Mouse (Mus musculus) hindbrain, embryonic 14.5 days (tissue): ENCODE measurements at regions not wholly inside any gene's neighbourhood (a gene's known extent, or its start where the extent isn't known, plus 50 kb on each side); places are given as distances from the start of the nearest gene placed in this dataset.

ENCODE experiments used
- ATAC-seq: fragments of 200-750 bp; cut with Nextera tagmentation; 2 replicates; pipeline ENCODE4 v1.8.0; 2017; ENCODE audit warnings: moderate number of reproducible peaks, mild to moderate bottlenecking, moderate TSS enrichment, moderate library complexity; ENCODE audit not compliant: low FRiP score
- DNase-seq: peaks from one replicate; pipeline ENCODE4 v3.0.0-alpha.2; 2015; ENCODE audit warnings: low spot score
- H3K27ac ChIP-seq: fragments of 300-500 bp; sonication (generic); 2 replicates; pipeline ENCODE4 v1.5.1; 2014; ENCODE audit warnings: mild to moderate bottlenecking, moderate library complexity
- H3K27me3 ChIP-seq: fragments of 300-500 bp; sonication (generic); 2 replicates; pipeline ENCODE4 v1.6.1; 2014; ENCODE audit warnings: mild to moderate bottlenecking, low read length, mixed read lengths; ENCODE audit not compliant: control insufficient read depth, insufficient read depth
- H3K36me3 ChIP-seq: fragments of 300-500 bp; sonication (generic); replicated peaks from 2 replicates; pipeline ENCODE4 v1.6.1; 2014; ENCODE audit not compliant: control insufficient read depth, insufficient read depth
- H3K4me1 ChIP-seq: fragments of 300-500 bp; sonication (generic); replicated peaks from 2 replicates; pipeline ENCODE4 v1.6.1; 2014; ENCODE audit warnings: antibody characterized with exemption, low read length, mixed read lengths; ENCODE audit not compliant: control insufficient read depth, insufficient read depth
- H3K4me2 ChIP-seq: fragments of 300-500 bp; sonication (generic); replicated peaks from 2 replicates; pipeline ENCODE4 v1.6.1; 2014; ENCODE audit warnings: mild to moderate bottlenecking, moderate library complexity
- H3K4me3 ChIP-seq: fragments of 300-500 bp; sonication (generic); replicated peaks from 2 replicates; pipeline ENCODE4 v1.5.1; 2014; ENCODE audit warnings: mild to moderate bottlenecking, low read length
- H3K9ac ChIP-seq: fragments of 300-500 bp; sonication (generic); 2 replicates; pipeline ENCODE4 v1.6.1; 2014
- H3K9me3 ChIP-seq: fragments of 300-500 bp; sonication (generic); 2 replicates; pipeline ENCODE4 v1.6.1; 2016; ENCODE audit warnings: low read length; ENCODE audit not compliant: control insufficient read depth
- WGBS: fragments of 180-500 bp; shearing (Covaris S2); extraction: QIAGEN DNeasy Blood & Tissue Kit; methylation state at CpG from one replicate; pipeline ENCODE4 v1.1.7; 2014; 5-methylcytosine and 5-hydroxymethylcytosine counted together

DNA sequence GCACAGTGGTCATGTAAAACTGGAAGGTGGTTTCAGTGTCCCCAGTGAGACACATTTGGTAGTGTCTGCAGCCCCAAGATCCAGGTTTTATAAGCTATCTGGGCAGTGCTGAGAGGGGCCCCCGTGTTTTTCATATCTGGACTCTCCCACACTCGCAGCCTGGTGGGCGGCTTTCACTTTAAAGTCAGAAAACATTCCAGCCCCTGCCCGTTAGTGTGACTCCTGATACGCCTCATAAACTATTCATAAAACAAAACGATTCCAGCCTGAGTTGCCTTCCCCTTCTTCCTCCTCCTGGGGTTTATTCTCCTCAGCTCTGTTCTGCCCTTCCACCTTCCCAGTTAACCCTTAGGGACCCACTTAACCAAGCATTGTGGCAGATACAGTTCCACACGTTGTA, 159.6 kb downstream of the Wnt5a start:
- Histone ChIP-seq H3K27me3 (no peaks in the 10 kb centered on the region), H3K4me2 (no peak overlapping the region), H3K4me3 (no peak overlapping the region), H3K36me3 (no peaks in the 10 kb centered on the region), H3K9ac (no peak overlapping the region), H3K27ac (no peak overlapping the region), H3K9me3 (no peaks in the 10 kb centered on the region), H3K4me1 (0 out of 2 replicates have a peak, but pooled peaks cover 8% of the 10 kb centered on the region)
- no peak for DNase-seq
- ATAC-seq = no peak
- 27% methylated on average over 7 of the region's 7 CpGs for WGBS

DNA sequence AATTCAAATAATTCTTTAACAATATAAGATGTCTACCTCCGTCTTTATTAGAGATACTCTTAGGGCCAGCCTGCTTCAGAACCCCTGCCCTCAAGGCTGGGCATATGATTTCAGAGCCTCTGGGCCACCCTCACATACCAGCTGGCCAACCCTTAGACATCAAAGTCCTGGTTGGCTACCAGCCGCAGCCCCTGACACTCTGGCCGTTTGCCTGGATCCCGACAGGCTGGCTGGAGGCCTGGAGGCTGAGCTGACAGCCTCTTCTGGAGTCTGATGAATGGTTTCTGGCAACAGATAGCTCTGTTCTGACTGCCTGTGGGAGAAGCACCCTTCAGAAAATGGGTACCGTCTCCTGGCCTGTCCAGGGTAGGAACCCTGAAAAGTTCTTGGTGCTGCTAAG, 170.9 kb downstream of the Wnt5a start:
- H3K4me3 ChIP-seq = no peak overlapping the region
- DNase-seq = peak; percentile 76
- peak; percentile 51; the same call in 1 of the 2 replicates for ATAC-seq

DNA sequence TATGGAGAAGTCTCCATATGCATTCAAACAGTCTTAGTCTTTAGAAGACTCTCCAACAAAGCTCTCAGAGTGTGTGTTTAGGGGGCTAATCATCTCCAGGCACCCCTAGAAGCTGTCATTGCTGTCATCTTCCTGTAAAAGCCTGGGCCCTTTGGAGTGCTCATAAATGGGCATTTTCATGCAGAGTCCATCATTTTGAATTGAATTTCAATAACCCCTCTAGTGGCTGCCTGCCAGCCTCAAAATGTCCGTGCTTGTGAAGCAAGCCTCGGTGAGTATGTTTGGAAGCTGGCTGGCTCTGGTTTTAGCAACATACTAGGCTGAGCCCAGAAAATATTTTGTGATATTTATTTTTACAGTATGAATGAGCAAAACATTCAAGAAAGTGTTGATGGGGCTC, 195.2 kb downstream of the Wnt5a start:
- H3K4me2 ChIP-seq = no peak overlapping the region
- H3K27ac ChIP-seq = no peak overlapping the region
- DNase-seq = peak; percentile 46
- WGBS = 54% methylated on average over 2 of the region's 2 CpGs
- no peak overlapping the region for H3K4me3 ChIP-seq
- H3K27me3 ChIP-seq = no peaks in the 10 kb centered on the region
- H3K36me3 ChIP-seq = no peaks in the 10 kb centered on the region
- H3K9me3 ChIP-seq = no peaks in the 10 kb centered on the region
- H3K4me1 ChIP-seq = no peaks in the 10 kb centered on the region
- H3K9ac ChIP-seq = no peak overlapping the region
- no peak for ATAC-seq

More for the DNA sequence above, 170.9 kb downstream of the Wnt5a start:
- Histone ChIP-seq H3K9me3 (no peaks in the 10 kb centered on the region), H3K4me2 (no peak overlapping the region), H3K9ac (no peak overlapping the region), H3K27ac (no peak overlapping the region), H3K27me3 (no peaks in the 10 kb centered on the region), H3K36me3 (no peaks in the 10 kb centered on the region), H3K4me1 (0 out of 2 replicates have a peak, but pooled peaks cover 4% of the 10 kb centered on the region)
- WGBS = 46% methylated on average over 5 of the region's 5 CpGs

DNA sequence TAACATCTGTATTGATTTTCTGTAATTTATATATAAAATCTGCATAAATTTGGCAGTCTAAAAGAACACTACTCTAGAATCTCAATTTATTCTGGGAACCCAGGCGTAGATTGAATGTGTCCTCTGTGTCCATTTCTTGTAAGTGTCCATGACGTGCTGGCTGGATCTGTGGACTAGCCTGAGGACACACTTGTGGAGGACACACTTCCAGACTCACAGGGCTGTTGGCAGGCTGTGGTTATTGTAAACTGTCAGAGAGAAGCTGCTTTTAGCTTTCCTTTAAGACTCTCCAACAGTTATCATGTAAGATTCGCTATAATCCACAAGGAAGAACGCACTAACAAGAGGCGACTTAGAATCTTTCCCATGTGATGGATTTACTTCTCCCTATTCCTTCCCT, 200.2 kb downstream of the Wnt5a start:
- Histone ChIP-seq H3K9ac (no peak overlapping the region), H3K27ac (no peak overlapping the region), H3K27me3 (no peaks in the 10 kb centered on the region), H3K4me2 (no peak overlapping the region), H3K36me3 (no peaks in the 10 kb centered on the region), H3K4me1 (no peaks in the 10 kb centered on the region), H3K4me3 (no peak overlapping the region), H3K9me3 (no peaks in the 10 kb centered on the region)
- WGBS = 98% methylated on average over 5 of the region's 5 CpGs
- DNase-seq (no peak), ATAC-seq (no peak)

DNA sequence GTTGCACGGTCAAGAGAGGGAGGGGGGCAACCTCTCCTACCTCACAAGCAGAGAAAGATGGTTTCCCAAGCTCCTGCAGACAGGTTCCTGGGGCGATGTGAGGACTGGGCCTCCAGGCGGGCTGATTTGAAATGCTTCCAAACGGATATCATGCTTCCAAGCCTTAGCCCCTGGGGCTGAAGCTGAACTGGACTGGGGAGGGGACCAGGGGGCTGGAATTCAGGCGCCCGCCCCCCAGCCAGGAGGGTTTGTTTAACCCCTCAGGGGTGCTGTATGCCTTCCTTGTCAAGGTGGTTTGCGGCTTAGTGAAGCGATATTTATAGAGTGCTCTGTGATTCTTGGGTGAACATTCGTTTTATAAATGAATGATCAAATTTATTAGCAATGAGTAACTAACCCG, 210.0 kb downstream of the Wnt5a start:
- Histone ChIP-seq H3K4me2 (no peak overlapping the region), H3K9me3 (no peaks in the 10 kb centered on the region)

DNA sequence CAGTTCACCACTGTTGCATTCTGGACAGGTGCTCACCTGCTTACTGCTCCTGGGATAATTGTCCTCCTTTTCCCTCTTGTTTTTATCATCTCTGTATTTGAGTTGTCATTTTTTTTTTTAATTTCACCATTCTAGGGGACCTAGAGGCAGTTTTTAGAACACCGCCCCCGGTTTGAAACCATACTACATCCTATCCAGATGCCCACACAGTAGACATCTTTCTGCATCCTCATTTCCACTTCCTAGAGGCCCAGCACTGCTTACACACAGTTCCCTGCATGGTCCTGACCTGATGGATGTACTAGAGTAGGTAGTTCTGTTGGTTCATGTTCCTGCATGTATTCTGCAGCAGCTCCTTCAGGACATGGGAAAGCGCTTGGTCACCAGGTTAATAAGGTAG, 216.0 kb downstream of the Wnt5a start:
- Histone ChIP-seq H3K36me3 (no peaks in the 10 kb centered on the region), H3K9me3 (no peaks in the 10 kb centered on the region), H3K4me1 (no peaks in the 10 kb centered on the region), H3K9ac (no peak overlapping the region), H3K4me2 (no peak overlapping the region), H3K27ac (no peak overlapping the region), H3K4me3 (no peak overlapping the region), H3K27me3 (no peaks in the 10 kb centered on the region)
- DNase-seq = no peak
- 93% methylated on average over 3 of the region's 3 CpGs for WGBS
- no peak for ATAC-seq

More for the DNA sequence above, 210.0 kb downstream of the Wnt5a start:
- DNase-seq = no peak
- no peak overlapping the region for H3K27ac ChIP-seq
- H3K9ac ChIP-seq = no peak overlapping the region
- no peaks in the 10 kb centered on the region for H3K36me3 ChIP-seq
- 68% methylated on average over 10 of the region's 10 CpGs for WGBS
- ATAC-seq = no peak
- H3K27me3 ChIP-seq = no peaks in the 10 kb centered on the region
- H3K4me1 ChIP-seq = no peaks in the 10 kb centered on the region
- H3K4me3 ChIP-seq = no peak overlapping the region

DNA sequence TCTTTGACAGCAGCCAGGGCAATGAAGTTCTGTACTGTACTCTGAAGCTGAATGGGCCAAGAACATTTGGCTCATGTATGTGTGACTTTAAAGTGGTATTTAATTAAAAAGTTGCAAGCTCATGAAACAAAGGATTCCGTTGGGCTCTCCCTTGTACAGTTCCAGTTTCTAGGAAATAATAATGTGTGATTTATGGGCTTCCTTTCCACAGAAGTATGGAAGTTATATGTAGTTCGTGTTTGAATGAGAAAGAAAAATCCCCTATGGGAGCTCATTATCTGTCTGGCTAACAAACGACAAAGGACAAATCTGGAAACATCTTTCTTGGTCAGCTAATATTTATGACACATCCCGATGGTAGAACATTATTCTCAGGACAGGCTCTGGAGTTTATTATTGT, 221.1 kb downstream of the Wnt5a start:
- Histone ChIP-seq H3K27ac (no peak overlapping the region), H3K4me2 (no peak overlapping the region), H3K9me3 (no peaks in the 10 kb centered on the region), H3K4me3 (no peak overlapping the region), H3K27me3 (no peaks in the 10 kb centered on the region), H3K9ac (no peak overlapping the region), H3K4me1 (no peaks in the 10 kb centered on the region), H3K36me3 (no peaks in the 10 kb centered on the region)
- ATAC-seq (no peak), DNase-seq (no peak)
- 76% methylated on average over 4 of the region's 4 CpGs for WGBS

DNA sequence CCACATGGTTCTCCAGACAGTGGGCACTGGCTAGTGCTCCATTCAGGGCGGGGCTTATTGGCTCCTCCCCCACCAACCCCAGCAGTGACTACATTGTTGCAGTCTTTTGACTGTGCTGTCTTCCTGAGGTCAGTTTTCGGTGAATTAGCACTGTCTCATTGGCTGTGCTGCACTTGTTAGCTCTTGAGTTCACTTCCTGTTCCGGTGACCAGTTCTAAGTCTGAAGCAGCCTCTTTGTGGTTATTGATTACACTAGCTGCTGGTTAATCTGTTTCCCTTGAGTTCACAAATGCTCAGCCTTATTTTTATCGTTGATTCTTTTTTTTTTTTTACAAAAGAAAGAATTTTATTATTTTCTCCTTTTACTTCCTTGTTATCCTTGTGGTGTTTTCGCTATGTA, 228.9 kb downstream of the Wnt5a start:
- ATAC-seq = no peak
- 81% methylated on average over 5 of the region's 5 CpGs for WGBS

DNA sequence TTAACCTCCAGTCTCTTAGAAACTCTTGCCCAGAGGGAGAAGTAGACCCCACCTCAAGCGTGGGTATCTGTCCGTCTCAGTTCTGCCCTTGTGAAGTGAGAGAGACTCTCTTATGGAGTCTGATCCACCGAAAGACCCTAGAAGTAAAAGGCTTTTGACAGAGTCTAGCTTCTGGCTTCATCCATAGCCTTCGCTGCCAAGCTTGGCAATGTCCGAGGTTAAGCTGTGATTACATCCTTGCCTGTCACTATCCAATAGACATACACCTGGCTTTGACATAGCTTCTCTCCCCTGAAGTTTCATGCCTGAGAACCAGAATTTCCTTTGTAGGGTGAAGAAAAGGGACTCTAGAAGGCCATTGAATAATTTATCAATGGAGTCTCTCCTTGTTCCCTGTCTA, 230.9 kb downstream of the Wnt5a start:
- 92% methylated on average over 5 of the region's 5 CpGs for WGBS
- Histone ChIP-seq H3K9ac (no peak overlapping the region), H3K36me3 (no peaks in the 10 kb centered on the region), H3K4me3 (no peak overlapping the region), H3K9me3 (no peaks in the 10 kb centered on the region), H3K27me3 (no peaks in the 10 kb centered on the region), H3K4me1 (no peaks in the 10 kb centered on the region), H3K27ac (no peak overlapping the region), H3K4me2 (no peak overlapping the region)
- DNase-seq = no peak
- ATAC-seq = no peak

More for the DNA sequence above, 228.9 kb downstream of the Wnt5a start:
- no peak overlapping the region for H3K4me2 ChIP-seq
- no peaks in the 10 kb centered on the region for H3K4me1 ChIP-seq
- no peak overlapping the region for H3K4me3 ChIP-seq
- DNase-seq = no peak
- no peaks in the 10 kb centered on the region for H3K27me3 ChIP-seq
- H3K27ac ChIP-seq = no peak overlapping the region
- no peaks in the 10 kb centered on the region for H3K36me3 ChIP-seq
- H3K9me3 ChIP-seq = no peaks in the 10 kb centered on the region
- H3K9ac ChIP-seq = no peak overlapping the region

DNA sequence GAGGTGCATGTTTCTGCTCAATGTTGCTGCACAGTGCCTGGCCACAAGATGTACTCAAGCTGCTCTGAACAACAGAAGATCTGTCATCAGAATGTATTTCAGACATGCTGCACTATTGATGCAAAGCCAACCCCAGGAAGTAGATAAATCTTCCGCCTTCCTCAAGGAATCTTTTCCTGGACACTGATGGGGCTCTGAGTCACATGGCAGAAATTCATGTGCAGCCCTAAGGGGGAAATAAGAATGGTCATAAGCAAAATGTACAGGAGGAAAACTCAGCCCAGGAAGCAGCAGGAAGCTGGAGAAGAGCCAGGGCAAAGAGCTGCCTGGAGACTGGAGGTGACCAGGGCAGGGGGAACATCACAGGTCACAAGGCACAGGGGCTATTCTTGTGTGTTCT, 235.5 kb downstream of the Wnt5a start:
- Histone ChIP-seq H3K9ac (no peak overlapping the region), H3K4me2 (no peak overlapping the region), H3K4me1 (no peaks in the 10 kb centered on the region), H3K9me3 (no peaks in the 10 kb centered on the region), H3K27me3 (no peaks in the 10 kb centered on the region), H3K27ac (no peak overlapping the region), H3K4me3 (no peak overlapping the region), H3K36me3 (no peaks in the 10 kb centered on the region)
- ATAC-seq = no peak
- WGBS = 72% methylated on average over 1 of the region's 1 CpGs
- DNase-seq = no peak
